Mouse (Mus musculus) CD4-positive helper T cell, adult 2 months (primary cell): ENCODE data around the gene Mllt6.
"Not testable (repeated sequence)": the region's sequence is repeated elsewhere in the genome, so short reads cannot be mapped to it uniquely, and the experiment has no call there.

Experiments
- DNase-seq: peaks from one replicate; pipeline ENCODE4 v3.0.0-alpha.2; 2012; ENCODE audit warnings: low read depth, missing footprints, low spot score

The Mllt6 gene

GRCm38 (mm10) chr11:97662893-97663527, at the start of gene Mllt6:
Mllt6 (plus strand) TSS chr11:97663414.
- DNase-seq: peak; percentile 82

- no peak for DNase-seq
Observed at GRCm38 (mm10) chr11:97615276-97615675, 47.9 kb upstream of the Mllt6 start.

GRCm38 (mm10) chr11:97618368-97618767, 44.8 kb upstream of the Mllt6 start:
- no peak for DNase-seq

GRCm38 (mm10) chr11:97619391-97619795, 43.8 kb upstream of the Mllt6 start:
- no peak for DNase-seq

GRCm38 (mm10) chr11:97622440-97622839, 40.8 kb upstream of the Mllt6 start:
- peak; percentile 69 for DNase-seq

GRCm38 (mm10) chr11:97623166-97623565, 40.0 kb upstream of the Mllt6 start:
- no peak for DNase-seq

GRCm38 (mm10) chr11:97625551-97625950, 37.7 kb upstream of the Mllt6 start:
- DNase-seq: no peak

- DNase-seq: no peak
Observed at GRCm38 (mm10) chr11:97626431-97626830, 36.8 kb upstream of the Mllt6 start.

GRCm38 (mm10) chr11:97626850-97627249, 36.4 kb upstream of the Mllt6 start:
- no peak for DNase-seq

- DNase-seq: no peak
Observed at GRCm38 (mm10) chr11:97627556-97628302, 35.5 kb upstream of the Mllt6 start.

- no peak for DNase-seq
Observed at GRCm38 (mm10) chr11:97628303-97628567, 35.0 kb upstream of the Mllt6 start.

- peak; percentile 53 for DNase-seq
Observed at GRCm38 (mm10) chr11:97628568-97629518, 34.4 kb upstream of the Mllt6 start.

GRCm38 (mm10) chr11:97629576-97629975, 33.6 kb upstream of the Mllt6 start, which contains the start of gene Epop:
Epop (minus strand) TSS chr11:97629702.
- peak; percentile 89 for DNase-seq

GRCm38 (mm10) chr11:97631046-97631445, 32.2 kb upstream of the Mllt6 start:
- DNase-seq: peak; percentile 60

GRCm38 (mm10) chr11:97631500-97631899, 31.7 kb upstream of the Mllt6 start:
- no peak for DNase-seq

GRCm38 (mm10) chr11:97631938-97632337, 31.3 kb upstream of the Mllt6 start:
- DNase-seq: peak; percentile 82

GRCm38 (mm10) chr11:97632440-97632839, 30.8 kb upstream of the Mllt6 start:
- not testable (repeated sequence) for DNase-seq

- no peak for DNase-seq
Observed at GRCm38 (mm10) chr11:97635468-97636019, 27.7 kb upstream of the Mllt6 start.

GRCm38 (mm10) chr11:97641668-97642067, 21.5 kb upstream of the Mllt6 start:
- DNase-seq: no peak

- DNase-seq: no peak
Observed at GRCm38 (mm10) chr11:97642746-97643145, 20.5 kb upstream of the Mllt6 start.

GRCm38 (mm10) chr11:97643380-97644055, 19.7 kb upstream of the Mllt6 start:
- DNase-seq: no peak
